Mouse (Mus musculus) G1E-ER4 (cell line): ENCODE data around the gene Tbxas1. TPM values are rescaled to one million over a fixed set of nuclear protein-coding genes. Genes with fewer than 3 reads are reported as not detected.

ENCODE experiments used
- GATA1 ChIP-seq: IDR thresholded peaks from one replicate; pipeline ENCODE4 v1.8.0; 2012; ENCODE audit warnings: low read length, inconsistent platforms
- polyA plus RNA-seq: library from polyadenylated mRNA; stranded (reverse); fragments of >175 nt; gene quantifications from 2 replicates; pipeline ENCODE4 v1.2.3, GENCODE M21; 2012

The Tbxas1 gene
- polyA plus RNA-seq, 1 experiment, result 0.03 TPM

GRCm38 (mm10) chr6:39007223-39007622, 132.0 kb downstream of the Tbxas1 start:
- no peak for TF ChIP-seq GATA1

DNA sequence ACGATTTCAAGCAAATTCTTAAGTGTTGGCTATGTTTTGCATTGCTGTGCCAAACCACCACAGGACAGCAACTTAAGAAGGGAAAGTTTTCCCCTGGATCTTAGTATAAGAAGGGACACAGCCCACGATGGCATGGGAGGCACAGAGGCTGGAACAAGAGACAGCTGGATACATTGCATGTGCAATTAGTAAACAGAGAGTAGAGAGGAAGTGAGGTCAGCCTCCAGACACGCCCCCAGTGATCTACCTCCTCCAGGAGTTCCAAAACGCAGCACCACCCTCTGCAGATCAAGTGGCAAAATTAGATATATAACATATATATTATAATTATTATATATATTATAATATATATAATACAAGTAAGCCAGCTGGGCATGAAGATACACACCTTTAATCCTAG, 132.9 kb downstream of the Tbxas1 start:
- no peak for TF ChIP-seq GATA1

DNA sequence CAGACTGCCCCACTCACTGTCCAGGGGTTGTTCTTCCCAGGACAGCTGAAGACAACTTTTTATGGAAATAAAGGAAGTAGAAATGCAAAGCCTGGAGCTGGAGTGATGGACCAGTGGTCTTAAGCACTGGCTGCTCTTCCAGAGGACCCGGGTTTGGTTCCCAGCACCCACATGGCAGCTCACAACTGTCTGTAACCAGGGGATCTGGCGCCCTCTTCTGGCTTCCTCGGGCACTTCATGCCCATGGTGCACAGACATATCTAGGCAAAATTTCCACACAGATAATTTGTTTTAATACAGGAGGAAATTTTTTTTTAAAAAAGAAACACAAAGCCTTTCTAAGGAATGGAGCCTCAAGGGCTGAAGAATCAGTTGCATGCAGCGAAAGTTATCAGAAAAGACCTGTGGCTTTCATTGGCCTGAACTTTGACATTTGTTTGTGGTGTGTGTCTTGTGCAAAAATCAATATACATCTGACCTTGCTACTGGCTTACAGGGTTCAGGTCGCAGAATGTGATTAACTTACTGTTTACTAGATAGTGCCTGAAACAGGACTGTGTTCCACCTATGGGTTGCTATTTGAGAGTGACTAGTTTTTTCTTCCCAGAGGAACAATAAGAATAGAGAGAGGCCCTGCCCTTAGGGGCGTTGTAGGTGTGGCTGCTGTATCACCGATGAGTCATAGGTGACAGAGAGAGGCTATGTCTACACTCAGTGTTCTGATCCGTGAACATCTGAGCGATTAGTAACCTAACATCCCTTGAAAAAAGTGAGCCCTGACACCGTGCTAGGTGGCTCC, 138.0 kb downstream of the Tbxas1 start:
- TF ChIP-seq GATA1, result no peak

DNA sequence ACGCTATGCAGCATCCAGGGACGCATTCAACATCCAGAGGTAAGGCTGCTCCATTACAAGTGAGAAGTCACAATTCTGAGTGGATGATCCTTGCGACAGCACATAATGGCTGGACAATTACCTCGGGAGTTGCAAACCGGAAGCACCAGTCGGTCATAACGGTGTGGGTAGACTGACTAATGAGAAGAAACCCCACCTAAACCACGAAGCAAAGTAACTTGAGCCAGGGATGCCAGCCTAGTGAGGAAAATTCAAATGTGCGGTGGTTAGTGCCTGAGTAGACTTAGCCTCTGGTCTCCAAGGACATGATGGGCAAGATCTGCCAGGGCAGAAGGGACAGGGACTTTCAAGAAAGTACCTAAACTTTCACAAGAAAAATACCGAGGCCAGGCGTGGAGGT, 142.7 kb downstream of the Tbxas1 start:
- no peak for TF ChIP-seq GATA1

DNA sequence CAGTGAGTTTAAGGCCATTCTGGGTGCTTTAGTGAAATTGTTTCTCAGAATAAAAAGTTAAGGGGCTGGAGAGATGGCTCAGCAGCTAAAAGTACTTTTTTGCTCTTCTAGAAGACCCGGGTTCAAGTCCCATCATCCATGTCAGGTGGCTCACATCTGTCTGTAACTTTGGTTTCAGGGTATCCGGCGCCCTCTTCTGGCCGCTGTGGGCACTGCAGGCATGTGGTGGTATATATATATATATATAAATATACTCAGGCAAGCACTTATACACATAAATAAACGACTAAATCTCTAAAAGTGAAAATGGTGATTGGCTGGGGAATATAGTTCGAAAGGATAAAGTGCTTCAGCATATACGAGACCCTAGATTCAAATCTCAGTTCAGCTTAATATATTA, 143.6 kb downstream of the Tbxas1 start:
- no peak for TF ChIP-seq GATA1

GRCm38 (mm10) chr6:39019219-39019618, 144.0 kb downstream of the Tbxas1 start:
- TF ChIP-seq GATA1, result no peak

- no peak for TF ChIP-seq GATA1
Measured at GRCm38 (mm10) chr6:39021909-39022308, 146.7 kb downstream of the Tbxas1 start.

DNA sequence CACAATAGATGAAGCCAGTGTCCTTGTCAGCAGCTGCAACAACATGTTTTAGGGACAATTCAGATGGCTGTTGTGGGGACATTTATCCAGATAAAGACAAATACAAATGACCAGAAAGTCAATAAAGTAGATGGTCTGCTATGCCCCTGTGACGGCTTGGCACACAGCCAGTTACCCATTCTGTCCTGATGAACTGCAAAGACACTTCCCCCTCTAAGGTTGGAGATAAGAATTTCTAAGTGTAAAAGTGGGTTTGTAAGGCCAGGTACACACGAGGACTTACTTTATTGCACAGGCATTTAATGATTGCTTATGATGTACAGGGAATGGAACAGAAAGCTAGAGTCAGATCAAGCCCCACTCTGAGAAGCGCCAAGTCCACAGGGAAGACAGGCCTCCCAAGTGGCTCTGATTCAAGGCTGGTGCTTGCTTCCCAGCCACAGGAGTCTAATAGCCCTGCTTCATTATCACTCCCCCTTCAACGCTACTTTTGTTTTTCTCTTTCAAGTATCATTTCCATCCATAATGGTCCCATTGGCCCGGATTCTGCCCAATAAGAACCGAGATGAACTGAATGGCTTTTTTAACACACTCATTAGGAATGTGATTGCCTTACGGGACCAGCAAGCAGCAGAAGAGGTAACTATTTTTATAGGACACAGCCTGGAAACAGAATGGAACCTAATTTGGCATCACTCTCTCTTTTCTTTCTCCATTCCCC, 147.4 kb downstream of the Tbxas1 start:
- no peak for TF ChIP-seq GATA1

DNA sequence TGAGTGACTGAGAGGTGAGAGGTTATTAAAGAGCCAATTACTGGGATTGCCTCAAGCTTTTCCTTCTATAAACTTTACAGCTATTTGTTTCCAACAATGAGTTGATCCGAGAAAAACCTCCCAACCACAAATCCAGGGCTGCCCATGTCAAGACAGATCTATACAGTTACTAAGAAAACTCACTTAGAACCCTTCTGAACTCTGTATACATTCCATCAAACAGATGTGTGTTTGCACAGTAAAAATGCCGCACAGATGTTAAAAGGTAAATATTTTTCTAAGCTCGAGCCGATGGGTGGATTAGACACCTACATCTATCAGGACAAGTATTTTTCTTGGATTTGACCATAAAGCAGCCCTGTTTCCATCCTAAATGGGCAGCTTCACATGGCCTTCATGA, 149.4 kb downstream of the Tbxas1 start:
- no peak for TF ChIP-seq GATA1

- no peak for TF ChIP-seq GATA1
Measured at GRCm38 (mm10) chr6:39025038-39025437, 149.8 kb downstream of the Tbxas1 start.

DNA sequence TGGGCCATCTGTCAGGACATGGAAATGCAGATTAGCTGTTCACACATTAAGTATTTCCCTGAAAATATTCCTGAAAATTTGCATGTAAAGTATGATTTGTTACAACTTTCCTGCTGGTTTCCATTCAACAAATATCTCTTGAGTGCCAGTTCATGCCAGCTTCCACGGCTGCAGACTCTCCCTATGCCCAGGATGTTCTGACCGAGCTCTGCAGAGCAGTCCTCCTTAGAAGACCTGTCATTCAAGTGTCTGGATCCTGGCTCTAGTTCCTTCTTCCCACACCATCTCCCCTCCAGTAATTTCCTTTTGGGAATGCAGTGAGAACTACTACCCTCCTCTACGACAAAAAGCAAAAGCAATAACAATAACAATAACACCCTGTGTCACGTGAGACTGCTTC, 155.5 kb downstream of the Tbxas1 start:
- no peak for TF ChIP-seq GATA1

GRCm38 (mm10) chr6:39033676-39034075, 158.5 kb downstream of the Tbxas1 start:
- TF ChIP-seq GATA1, result no peak

GRCm38 (mm10) chr6:39035039-39035438, 159.8 kb downstream of the Tbxas1 start:
- no peak for TF ChIP-seq GATA1

- no peak for TF ChIP-seq GATA1
Measured at GRCm38 (mm10) chr6:39036204-39036603, 161.0 kb downstream of the Tbxas1 start.

DNA sequence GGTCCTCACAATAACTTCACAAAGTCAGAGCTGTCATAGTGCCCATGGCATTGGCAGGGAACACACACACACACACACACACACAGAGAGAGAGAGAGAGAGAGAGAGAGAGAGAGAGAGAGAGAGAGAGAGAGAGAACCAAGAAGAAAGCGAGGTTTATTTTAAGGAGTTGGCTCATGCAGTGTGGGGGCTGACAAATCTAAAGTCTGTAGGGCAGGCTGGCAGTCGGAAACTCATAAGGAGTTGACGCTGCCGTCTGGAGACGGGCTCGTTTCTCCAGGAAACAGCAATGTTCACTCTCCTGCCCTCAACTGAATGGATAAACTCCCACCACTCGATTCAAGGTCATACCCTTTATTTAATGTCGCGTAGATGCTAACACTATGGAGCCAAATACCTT, 165.2 kb downstream of the Tbxas1 start:
- no peak for TF ChIP-seq GATA1

DNA sequence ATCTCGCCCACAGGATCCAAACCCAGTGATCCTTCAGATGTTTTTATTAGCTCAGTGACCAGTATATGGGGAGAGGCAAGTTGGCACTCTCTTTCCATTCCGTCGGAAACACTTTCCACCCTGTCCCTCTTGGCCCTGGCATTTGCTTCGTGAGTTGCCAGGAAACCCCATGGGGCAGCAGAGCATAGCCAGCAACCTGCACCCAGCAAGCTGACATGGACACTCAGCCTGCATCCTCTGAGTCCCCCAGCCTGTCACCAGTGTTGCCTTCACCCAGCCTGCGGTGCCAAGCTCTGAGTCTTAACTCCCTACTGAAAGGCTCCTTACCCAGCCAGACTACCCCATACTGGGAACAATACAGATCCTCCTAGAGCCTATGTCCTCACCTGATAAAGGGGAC, 173.9 kb downstream of the Tbxas1 start:
- no peak for TF ChIP-seq GATA1

- no peak for TF ChIP-seq GATA1
Measured at GRCm38 (mm10) chr6:39050836-39051235, 175.6 kb downstream of the Tbxas1 start.
